Mouse (Mus musculus) erythroblast, embryonic 14.5 days (primary cell): Measurements from ENCODE around the gene Iqcm. TPM values are rescaled to one million over a fixed set of nuclear protein-coding genes. Genes with fewer than 3 reads are reported as not detected.

Experiments
- H3K27me3 ChIP-seq: 2 replicates; pipeline ENCODE4 v1.6.1; 2012; ENCODE audit warnings: inconsistent platforms; ENCODE audit not compliant: control insufficient read depth
- H3K36me3 ChIP-seq: 2 replicates; pipeline ENCODE4 v1.6.1; 2012; ENCODE audit warnings: mild to moderate bottlenecking, inconsistent platforms; ENCODE audit not compliant: control insufficient read depth
- H3K4me1 ChIP-seq: 2 replicates; pipeline ENCODE4 v1.6.1; 2012; ENCODE audit warnings: inconsistent platforms; ENCODE audit not compliant: control insufficient read depth
- H3K4me3 ChIP-seq: replicated peaks from 2 replicates; pipeline ENCODE3; 2012; ENCODE audit warnings: moderate library complexity, mild to moderate bottlenecking, inconsistent platforms
- H3K9me3 ChIP-seq: 2 replicates; pipeline ENCODE4 v1.6.1; 2012; ENCODE audit warnings: low read length, inconsistent platforms, mixed read lengths; ENCODE audit not compliant: control insufficient read depth
- GATA1 ChIP-seq: IDR thresholded peaks from 2 replicates; pipeline ENCODE4 v1.6.1; 2012; ENCODE audit warnings: low read length, inconsistent platforms, mixed read lengths
- TAL1 ChIP-seq: IDR thresholded peaks from 3 replicates; pipeline ENCODE4 v1.6.1; 2012; ENCODE audit warnings: low read length, inconsistent platforms, mixed read lengths
- polyA plus RNA-seq: library from polyadenylated mRNA; stranded (reverse); fragments of >175 nt; gene quantifications from 2 replicates; pipeline ENCODE4 v1.2.3, GENCODE M21; 2012

The Iqcm gene
- polyA plus RNA-seq, 1 experiment: not detected

GRCm38 (mm10) chr8:75659287-75659686 is 210.8 kb downstream of the Iqcm start:
- Histone ChIP-seq H3K4me3 (no peak overlapping the region), H3K27me3 (no peaks in the 10 kb centered on the region), H3K36me3 (no peaks in the 10 kb centered on the region), H3K9me3 (no peaks in the 10 kb centered on the region), H3K4me1 (no peaks in the 10 kb centered on the region)
- TF ChIP-seq TAL1 (no peak), GATA1 (no peak)

GRCm38 (mm10) chr8:75746561-75746960 is 298.1 kb downstream of the Iqcm start:
- H3K4me3 ChIP-seq: no peak overlapping the region
- no peaks in the 10 kb centered on the region for H3K27me3 ChIP-seq
- no peaks in the 10 kb centered on the region for H3K36me3 ChIP-seq
- H3K9me3 ChIP-seq: no peaks in the 10 kb centered on the region
- no peaks in the 10 kb centered on the region for H3K4me1 ChIP-seq
- TF ChIP-seq TAL1 (no peak), GATA1 (no peak)

- Histone ChIP-seq H3K4me1 (no peaks in the 10 kb centered on the region), H3K9me3 (no peaks in the 10 kb centered on the region), H3K4me3 (no peak overlapping the region), H3K36me3 (no peaks in the 10 kb centered on the region), H3K27me3 (no peaks in the 10 kb centered on the region)
- TF ChIP-seq TAL1 (no peak), GATA1 (no peak)
Observed at GRCm38 (mm10) chr8:75755596-75755995, 307.1 kb downstream of the Iqcm start.

- Histone ChIP-seq H3K36me3 (no peaks in the 10 kb centered on the region), H3K27me3 (no peaks in the 10 kb centered on the region), H3K4me3 (no peak overlapping the region), H3K4me1 (no peaks in the 10 kb centered on the region), H3K9me3 (no peaks in the 10 kb centered on the region)
- TF ChIP-seq GATA1 (no peak), TAL1 (no peak)
Observed at GRCm38 (mm10) chr8:75828468-75829132, 380.1 kb downstream of the Iqcm start.

GRCm38 (mm10) chr8:75835245-75835644 is 386.8 kb downstream of the Iqcm start:
- TF ChIP-seq GATA1 (no peak), TAL1 (no peak)
- Histone ChIP-seq H3K9me3 (peaks cover 2% of the 10 kb centered on the region; the same call in 1 of the 2 replicates), H3K4me1 (no peaks in the 10 kb centered on the region), H3K4me3 (no peak overlapping the region), H3K27me3 (no peaks in the 10 kb centered on the region), H3K36me3 (no peaks in the 10 kb centered on the region)

- no peaks in the 10 kb centered on the region for H3K36me3 ChIP-seq
- no peak overlapping the region for H3K4me3 ChIP-seq
- no peaks in the 10 kb centered on the region for H3K4me1 ChIP-seq
- H3K9me3 ChIP-seq: 0 out of 2 replicates have a peak, but pooled peaks cover 2% of the 10 kb centered on the region
- TF ChIP-seq GATA1 (no peak), TAL1 (no peak)
- no peaks in the 10 kb centered on the region for H3K27me3 ChIP-seq
Observed at GRCm38 (mm10) chr8:75917603-75918344, 469.3 kb downstream of the Iqcm start.

GRCm38 (mm10) chr8:75949166-75949565 is 500.7 kb downstream of the Iqcm start:
- H3K27me3 ChIP-seq: no peaks in the 10 kb centered on the region
- no peaks in the 10 kb centered on the region for H3K4me1 ChIP-seq
- no peaks in the 10 kb centered on the region for H3K36me3 ChIP-seq
- H3K4me3 ChIP-seq: no peak overlapping the region
- TF ChIP-seq TAL1: no peak
- TF ChIP-seq GATA1: no peak
- no peaks in the 10 kb centered on the region for H3K9me3 ChIP-seq

GRCm38 (mm10) chr8:75956016-75956415 is 507.5 kb downstream of the Iqcm start:
- Histone ChIP-seq H3K4me1 (no peaks in the 10 kb centered on the region), H3K36me3 (no peaks in the 10 kb centered on the region), H3K4me3 (no peak overlapping the region), H3K9me3 (no peaks in the 10 kb centered on the region), H3K27me3 (no peaks in the 10 kb centered on the region)
- TF ChIP-seq TAL1 (no peak), GATA1 (no peak)

GRCm38 (mm10) chr8:76018501-76018900 is 570.0 kb downstream of the Iqcm start:
- H3K36me3 ChIP-seq: no peaks in the 10 kb centered on the region
- H3K27me3 ChIP-seq: no peaks in the 10 kb centered on the region
- H3K4me1 ChIP-seq: no peaks in the 10 kb centered on the region
- no peak overlapping the region for H3K4me3 ChIP-seq
- TF ChIP-seq GATA1: no peak
- TF ChIP-seq TAL1: no peak
- 0 out of 2 replicates have a peak, but pooled peaks cover 2% of the 10 kb centered on the region for H3K9me3 ChIP-seq

Other genes starting within 250 kb of the Iqcm start
- not detected in 2 replicates for gene Rasd2, start 234.8 kb upstream of the Iqcm start, polyA plus RNA-seq
- not detected in 2 replicates for gene Gm10358, start 42.1 kb upstream of the Iqcm start, polyA plus RNA-seq